In genomic region chr7:109536451-109536946, GRCm38 (mm10) we compare ENCODE assay signal across 9 mouse cellular contexts. TPM values are rescaled to one million over a fixed set of nuclear protein-coding genes. Genes with fewer than 3 reads are reported as not detected.
DNase-seq lines count a peak whose midpoint lies in the region; ATAC-seq and TF ChIP-seq lines count a peak whose summit lies in the region.
"Had no signal": no experiment of that assay in that cellular context is flagged by ENCODE, and none has a peak within 500 bp of the region (broad histone marks: within the 10 kb centered on the region; RNA-seq: fewer than 3 reads in every experiment).

No protein-coding gene starts in this region.

- WGBS in limb, embryonic 14.5 days = 27% methylated on average over 4 of the region's 4 CpGs
- 58% methylated on average over 4 of the region's 4 CpGs for WGBS in stomach, embryonic 16.5 days

- no peak for TF ChIP-seq POLR2A in limb, embryonic 14.5 days (IDR thresholded peaks at IDR 0.05; ENCODE audit: borderline replicate concordance, extremely low read depth, insufficient read depth, insufficient read length)

- H3K4me2 ChIP-seq in limb, embryonic 14.5 days (replicated peaks; ENCODE audit: low read depth, low read length, severe bottlenecking) = no peak overlapping the region
- H3K4me2 ChIP-seq in stomach, embryonic 16.5 days (ENCODE audit: low read depth, low read length) = no peak overlapping the region

- no peaks in the 10 kb centered on the region for H3K27me3 ChIP-seq in limb, embryonic 14.5 days (ENCODE audit: control insufficient read depth, insufficient read depth, low read length)
- no peaks in the 10 kb centered on the region for H3K27me3 ChIP-seq in stomach, embryonic 16.5 days (ENCODE audit: control insufficient read depth, insufficient read depth, low read length)

- peak overlapping the region; percentile 67 for H3K27ac ChIP-seq in limb, embryonic 14.5 days (replicated peaks; ENCODE audit: low read depth, low read length)
- peak overlapping the region; percentile 86 for H3K27ac ChIP-seq in stomach, embryonic 16.5 days (ENCODE audit: low read length)
- H3K27ac ChIP-seq: macrophage had no signal

- intact Hi-C loops in heart, postnatal 36 days (cut with DNase I) = no loop called here

- ATAC-seq in limb, embryonic 14.5 days (ENCODE audit: low FRiP score, low read depth) = peak; percentile 82
- peak; percentile 83 for ATAC-seq in stomach, embryonic 16.5 days (ENCODE audit: insufficient read depth, low FRiP score)

- peak; percentile 74 for DNase-seq in adrenal gland, postnatal 14 days
- no peak for DNase-seq in adrenal gland, adult 2 months
- DNase-seq in MN1 (ENCODE audit: low spot score) = peak; percentile 45
- DNase-seq in fibroblast of lung, adult 2 months (ENCODE audit: low read depth) = peak; percentile 46
- peak; percentile 63 to 71 for DNase-seq in heart, postnatal 36 days
- peak; percentile 80 for DNase-seq in limb, embryonic 14.5 days (ENCODE audit: low spot score)
- DNase-seq in natural killer cell, adult 2 months (ENCODE audit: low spot score in 2 of 2) = no peak

- peaks cover 8% of the 10 kb centered on the region; the same call in 1 of the 2 replicates for H3K4me1 ChIP-seq in limb, embryonic 14.5 days (ENCODE audit: control insufficient read depth, insufficient read depth, low read length)
- H3K4me1 ChIP-seq in stomach, embryonic 16.5 days (ENCODE audit: control insufficient read depth, insufficient read depth, low read length) = no peaks in the 10 kb centered on the region

- H3K9ac ChIP-seq in limb, embryonic 14.5 days (ENCODE audit: low read depth, low read length, severe bottlenecking) = no peak overlapping the region
- no peak overlapping the region for H3K9ac ChIP-seq in stomach, embryonic 16.5 days (ENCODE audit: low read length)

- no peak overlapping the region for H3K4me3 ChIP-seq in limb, embryonic 14.5 days (replicated peaks; ENCODE audit: low read length)
- no peak overlapping the region for H3K4me3 ChIP-seq in stomach, embryonic 16.5 days (replicated peaks; ENCODE audit: low read length)

- no peaks in the 10 kb centered on the region for H3K9me3 ChIP-seq in limb, embryonic 14.5 days (ENCODE audit: control insufficient read depth, low read length)
- no peaks in the 10 kb centered on the region for H3K9me3 ChIP-seq in stomach, embryonic 16.5 days (replicated peaks; ENCODE audit: control insufficient read depth, low read length)

- H3K36me3 ChIP-seq in limb, embryonic 14.5 days (ENCODE audit: control insufficient read depth, insufficient read depth, low read length) = peaks cover 69% of the 10 kb centered on the region
- H3K36me3 ChIP-seq in stomach, embryonic 16.5 days (ENCODE audit: control insufficient read depth, insufficient read depth, low read length) = 0 out of 2 replicates have a peak, but pooled peaks cover 15% of the 10 kb centered on the region

RNA-seq across cellular contexts. Expression of gene Rpl27a, which starts 17.6 kb away (rescaled TPM):
- total RNA-seq in adrenal gland, postnatal 14 days (2021) = 244 and 276 TPM in 2 replicates
- total RNA-seq in adrenal gland, adult 2 months (2021) = 100 to 1,000 TPM; 240 to 258 TPM
- 245 and 268 TPM in 2 replicates for polyA plus RNA-seq in adrenal gland, adult 2 months (2012; rRNA removed)
- total RNA-seq in heart, postnatal 36 days (2021) = 10 to 100 TPM; 95.0 to 97.5 TPM
- polyA plus RNA-seq in limb, embryonic 14.5 days (2012; rRNA removed) = 705 and 923 TPM in 2 replicates
- 161 and 165 TPM in 2 replicates for polyA plus RNA-seq in limb, embryonic 14.5 days (2014; fragmentation: Nextera tagmentation; extraction: Ambion mirVana)
- polyA plus RNA-seq in stomach, embryonic 16.5 days (2015; fragmentation: Nextera tagmentation; extraction: Ambion mirVana) = 109 and 128 TPM in 2 replicates

RNA-seq across cellular contexts. Expression of gene Trim66, which starts 28.6 kb away (rescaled TPM):
- total RNA-seq in adrenal gland, postnatal 14 days (2021) = 0.70 and 0.90 TPM in 2 replicates
- under 1 TPM; 0.23 to 0.24 TPM for total RNA-seq in adrenal gland, adult 2 months (2021)
- 0.17 and 0.21 TPM in 2 replicates for polyA plus RNA-seq in adrenal gland, adult 2 months (2012; rRNA removed)
- total RNA-seq in heart, postnatal 36 days (2021) = under 1 TPM; 0.08 to 0.11 TPM
- 0.11 and 0.13 TPM in 2 replicates for polyA plus RNA-seq in limb, embryonic 14.5 days (2012; rRNA removed)
- polyA plus RNA-seq in limb, embryonic 14.5 days (2014; fragmentation: Nextera tagmentation; extraction: Ambion mirVana) = 0.04 TPM in 2 replicates
- 0.02 and 0.09 TPM in 2 replicates for polyA plus RNA-seq in stomach, embryonic 16.5 days (2015; fragmentation: Nextera tagmentation; extraction: Ambion mirVana)

Comparison
In these comparisons a context has a peak if more than half of its experiments do, and no peak if none do; other contexts are left out.
1. DNase-seq: peak in adrenal gland, postnatal 14 days (single experiment), MN1 (single experiment), fibroblast of lung, adult 2 months (single experiment), heart, postnatal 36 days (2 of 2) and limb, embryonic 14.5 days (single experiment); none in adrenal gland, adult 2 months (single experiment) and natural killer cell, adult 2 months (0 of 2).